Mouse (Mus musculus): Measurements from ENCODE around the gene Zbtb4.

DNA sequence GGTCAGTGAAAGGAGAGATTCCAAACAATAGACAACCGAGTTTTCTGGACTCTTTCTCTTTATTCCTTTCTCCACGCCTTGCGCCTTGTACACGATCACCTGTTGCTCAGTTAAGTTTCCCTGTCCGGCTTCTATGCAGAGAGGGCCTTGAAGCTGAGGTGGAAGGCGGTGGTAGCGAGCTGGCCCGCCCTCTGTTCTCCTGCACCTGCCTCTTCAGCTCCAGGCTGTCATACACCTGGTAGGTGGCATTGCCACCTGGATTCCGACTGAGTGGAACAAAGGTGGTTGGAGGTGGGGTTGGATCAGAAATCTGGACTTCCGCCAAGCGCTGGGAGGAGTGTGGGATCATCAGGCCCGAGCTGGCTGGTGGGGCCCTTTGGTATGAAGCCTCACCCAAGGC, 50.8 kb downstream of the Zbtb4 start:
- TF ChIP-seq MAX (IDR thresholded peaks at IDR 0.05) (no peak), CTCF (IDR thresholded peaks at IDR 0.05; ENCODE audit: control insufficient read depth, insufficient read depth, insufficient read length) (no peak), USF1 (IDR thresholded peaks at IDR 0.05; ENCODE audit: low read depth) (no peak), MYOD1 (IDR thresholded peaks at IDR 0.05; ENCODE audit: control insufficient read depth, insufficient read length, low read depth) (no peak), FOSL1 (IDR thresholded peaks at IDR 0.05; ENCODE audit: insufficient read depth, low read length, poor library complexity, severe bottlenecking) (no peak)
